Mouse (Mus musculus) hindbrain, embryonic 14.5 days (tissue): ENCODE data around the gene Fmo4. TPM values are rescaled to one million over a fixed set of nuclear protein-coding genes. Genes with fewer than 3 reads are reported as not detected.

Experiments
- ATAC-seq: fragments of 200-750 bp; cut with Nextera tagmentation; 2 replicates; pipeline ENCODE4 v1.8.0; 2017; ENCODE audit warnings: moderate number of reproducible peaks, mild to moderate bottlenecking, moderate TSS enrichment, moderate library complexity; ENCODE audit not compliant: low FRiP score
- DNase-seq: peaks from one replicate; pipeline ENCODE4 v3.0.0-alpha.2; 2015; ENCODE audit warnings: low spot score
- H3K27ac ChIP-seq: fragments of 300-500 bp; sonication (generic); 2 replicates; pipeline ENCODE4 v1.5.1; 2014; ENCODE audit warnings: mild to moderate bottlenecking, moderate library complexity
- H3K27me3 ChIP-seq: fragments of 300-500 bp; sonication (generic); 2 replicates; pipeline ENCODE4 v1.6.1; 2014; ENCODE audit warnings: mild to moderate bottlenecking, low read length, mixed read lengths; ENCODE audit not compliant: control insufficient read depth, insufficient read depth
- H3K36me3 ChIP-seq: fragments of 300-500 bp; sonication (generic); replicated peaks from 2 replicates; pipeline ENCODE4 v1.6.1; 2014; ENCODE audit not compliant: control insufficient read depth, insufficient read depth
- H3K4me1 ChIP-seq: fragments of 300-500 bp; sonication (generic); replicated peaks from 2 replicates; pipeline ENCODE4 v1.6.1; 2014; ENCODE audit warnings: antibody characterized with exemption, low read length, mixed read lengths; ENCODE audit not compliant: control insufficient read depth, insufficient read depth
- H3K4me2 ChIP-seq: fragments of 300-500 bp; sonication (generic); replicated peaks from 2 replicates; pipeline ENCODE4 v1.6.1; 2014; ENCODE audit warnings: mild to moderate bottlenecking, moderate library complexity
- H3K4me3 ChIP-seq: fragments of 300-500 bp; sonication (generic); replicated peaks from 2 replicates; pipeline ENCODE4 v1.5.1; 2014; ENCODE audit warnings: mild to moderate bottlenecking, low read length
- H3K9ac ChIP-seq: fragments of 300-500 bp; sonication (generic); 2 replicates; pipeline ENCODE4 v1.6.1; 2014
- H3K9me3 ChIP-seq: fragments of 300-500 bp; sonication (generic); 2 replicates; pipeline ENCODE4 v1.6.1; 2016; ENCODE audit warnings: low read length; ENCODE audit not compliant: control insufficient read depth
- WGBS: fragments of 180-500 bp; shearing (Covaris S2); extraction: QIAGEN DNeasy Blood & Tissue Kit; methylation state at CpG from one replicate; pipeline ENCODE4 v1.1.7; 2014; 5-methylcytosine and 5-hydroxymethylcytosine counted together
- polyA plus RNA-seq: library from polyadenylated mRNA; unstranded; fragments of >200 nt; fragmentation: Nextera tagmentation; extraction: Ambion mirVana; gene quantifications from 2 replicates; pipeline ENCODE4 v1.2.1, GENCODE M21; 2014

Fmo4 gene
- polyA plus RNA-seq, 1 experiment from 2014 or later = 0.88 TPM

DNA sequence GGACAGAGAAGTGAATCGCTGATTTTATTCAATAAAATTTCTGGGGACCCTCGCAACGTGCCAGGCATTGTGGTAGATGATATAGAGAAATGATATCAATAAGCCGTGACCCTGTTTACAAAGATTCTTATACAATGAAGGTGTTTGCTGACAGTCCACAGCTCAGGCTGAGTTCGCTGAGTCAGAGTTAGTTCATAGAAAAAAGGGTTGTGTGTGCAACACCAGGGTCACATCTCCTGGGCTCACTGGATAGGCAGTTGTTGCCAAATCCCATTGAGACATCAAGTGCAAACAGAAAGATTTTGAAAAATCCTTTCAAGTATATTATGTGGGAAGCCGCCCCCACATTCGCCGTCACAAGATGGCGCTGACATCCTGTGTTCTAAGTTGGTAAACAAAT is 26.4 kb upstream of the Fmo4 start:
- H3K9ac ChIP-seq = no peak overlapping the region
- H3K4me3 ChIP-seq = no peak overlapping the region
- no peaks in the 10 kb centered on the region for H3K27me3 ChIP-seq
- DNase-seq (no peak), ATAC-seq (no peak)
- no peaks in the 10 kb centered on the region for H3K4me1 ChIP-seq
- no peaks in the 10 kb centered on the region for H3K36me3 ChIP-seq
- 92% methylated on average over 9 of the region's 9 CpGs for WGBS
- H3K9me3 ChIP-seq = no peaks in the 10 kb centered on the region; the same call in 1 of the 2 replicates
- H3K4me2 ChIP-seq = no peak overlapping the region
- H3K27ac ChIP-seq = no peak overlapping the region

GRCm38 (mm10) chr1:162838976-162839375 is 25.2 kb upstream of the Fmo4 start:
- H3K9ac ChIP-seq = no peak overlapping the region
- no peak for DNase-seq
- H3K9me3 ChIP-seq = no peaks in the 10 kb centered on the region; the same call in 1 of the 2 replicates
- no peak overlapping the region for H3K27ac ChIP-seq
- no peaks in the 10 kb centered on the region for H3K4me1 ChIP-seq
- no peak overlapping the region for H3K4me2 ChIP-seq
- no peaks in the 10 kb centered on the region for H3K36me3 ChIP-seq
- H3K27me3 ChIP-seq = no peaks in the 10 kb centered on the region
- no peak overlapping the region for H3K4me3 ChIP-seq
- ATAC-seq = no peak
- WGBS = 98% methylated on average over 6 of the region's 6 CpGs

DNA sequence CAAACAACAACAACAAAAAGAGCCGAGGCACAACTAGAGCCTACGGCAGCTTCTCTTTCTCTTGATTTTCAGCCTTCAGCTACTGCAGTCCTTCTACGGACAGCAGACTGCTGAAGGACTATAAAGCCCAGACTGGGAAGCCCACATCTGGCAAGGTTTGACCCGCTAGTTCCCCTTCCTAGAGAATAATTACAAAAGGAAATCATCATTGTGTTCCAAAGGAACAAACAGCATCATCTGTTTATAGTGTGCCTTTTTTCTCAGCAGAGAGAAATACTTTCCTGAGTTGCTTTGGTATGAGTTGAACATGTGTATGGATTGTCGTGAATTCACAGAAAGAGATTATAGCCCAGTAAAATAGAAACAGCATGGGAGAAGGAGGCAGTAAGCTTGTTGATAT is 20.6 kb upstream of the Fmo4 start:
- ATAC-seq (no peak), DNase-seq (no peak)
- Histone ChIP-seq H3K4me3 (no peak overlapping the region), H3K27me3 (no peaks in the 10 kb centered on the region), H3K4me1 (peaks cover 13% of the 10 kb centered on the region), H3K9ac (no peak overlapping the region), H3K27ac (no peak overlapping the region), H3K9me3 (no peaks in the 10 kb centered on the region), H3K36me3 (no peaks in the 10 kb centered on the region), H3K4me2 (no peak overlapping the region)
- 89% methylated on average over 5 of the region's 5 CpGs for WGBS

GRCm38 (mm10) chr1:162832574-162832953 is 18.8 kb upstream of the Fmo4 start:
- peak overlapping the region; percentile 60 for H3K27ac ChIP-seq
- H3K4me3 ChIP-seq = no peak overlapping the region
- 22% methylated on average over 5 of the region's 5 CpGs for WGBS

DNA sequence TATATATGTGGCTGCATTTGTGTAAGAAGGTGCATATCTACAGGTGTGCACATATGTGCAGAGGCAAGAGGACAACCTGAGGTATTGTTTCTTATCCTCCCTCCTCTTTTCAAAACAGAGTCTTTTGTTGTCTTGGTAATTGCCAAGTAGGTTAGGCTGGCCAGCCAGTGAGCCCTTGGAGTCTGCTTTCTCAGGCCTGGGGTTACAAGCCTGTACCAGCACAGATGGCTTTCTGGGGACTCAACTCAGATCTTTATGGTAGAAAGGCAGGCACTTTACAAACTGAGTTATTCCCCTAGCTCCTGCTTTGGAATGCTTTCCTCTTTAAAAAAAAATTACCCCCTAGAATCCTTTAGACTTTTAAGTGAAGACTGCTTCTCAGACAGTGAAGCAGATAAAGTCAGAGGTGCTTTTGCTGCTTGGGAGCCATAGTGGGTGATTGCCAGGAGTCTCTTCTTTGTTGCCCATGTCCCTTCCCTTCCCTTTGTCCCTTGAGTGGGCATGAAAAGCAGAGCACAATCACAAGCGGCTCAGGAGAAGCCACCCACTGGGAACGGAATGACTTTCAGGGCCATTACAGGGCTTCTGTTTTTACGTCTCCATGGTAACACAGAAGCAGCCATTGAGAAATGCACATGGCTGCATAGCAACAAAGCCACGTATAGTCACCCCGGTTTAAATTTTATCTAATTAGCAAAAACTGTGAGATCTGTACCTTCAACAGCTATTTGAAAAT is 18.2 kb upstream of the Fmo4 start:
- H3K9me3 ChIP-seq = no peaks in the 10 kb centered on the region
- DNase-seq (peak; percentile 77), ATAC-seq (peak; percentile 95)
- H3K27ac ChIP-seq = peak overlapping the region; percentile 60
- 0% methylated on average over 5 of the region's 5 CpGs for WGBS
- H3K4me3 ChIP-seq = no peak overlapping the region
- H3K4me2 ChIP-seq = peak overlapping the region; percentile 48
- no peaks in the 10 kb centered on the region for H3K36me3 ChIP-seq
- H3K9ac ChIP-seq = no peak overlapping the region; the same call in 1 of the 2 replicates
- peaks cover 13% of the 10 kb centered on the region for H3K4me1 ChIP-seq
- no peaks in the 10 kb centered on the region for H3K27me3 ChIP-seq

More at GRCm38 (mm10) chr1:162832574-162832953, 18.8 kb upstream of the Fmo4 start:
- Histone ChIP-seq H3K9me3 (no peaks in the 10 kb centered on the region), H3K9ac (no peak overlapping the region; the same call in 1 of the 2 replicates), H3K4me2 (peak overlapping the region; percentile 48), H3K36me3 (no peaks in the 10 kb centered on the region), H3K4me1 (peaks cover 13% of the 10 kb centered on the region), H3K27me3 (no peaks in the 10 kb centered on the region)
- DNase-seq (no peak), ATAC-seq (peak; percentile 64)

GRCm38 (mm10) chr1:162819280-162819679 is 5.5 kb upstream of the Fmo4 start:
- Histone ChIP-seq H3K27ac (no peak overlapping the region), H3K9me3 (no peaks in the 10 kb centered on the region), H3K4me3 (no peak overlapping the region), H3K4me1 (no peaks in the 10 kb centered on the region), H3K4me2 (no peak overlapping the region), H3K27me3 (no peaks in the 10 kb centered on the region), H3K36me3 (no peaks in the 10 kb centered on the region), H3K9ac (no peak overlapping the region)
- 94% methylated on average over 5 of the region's 5 CpGs for WGBS
- no peak for ATAC-seq
- no peak for DNase-seq

DNA sequence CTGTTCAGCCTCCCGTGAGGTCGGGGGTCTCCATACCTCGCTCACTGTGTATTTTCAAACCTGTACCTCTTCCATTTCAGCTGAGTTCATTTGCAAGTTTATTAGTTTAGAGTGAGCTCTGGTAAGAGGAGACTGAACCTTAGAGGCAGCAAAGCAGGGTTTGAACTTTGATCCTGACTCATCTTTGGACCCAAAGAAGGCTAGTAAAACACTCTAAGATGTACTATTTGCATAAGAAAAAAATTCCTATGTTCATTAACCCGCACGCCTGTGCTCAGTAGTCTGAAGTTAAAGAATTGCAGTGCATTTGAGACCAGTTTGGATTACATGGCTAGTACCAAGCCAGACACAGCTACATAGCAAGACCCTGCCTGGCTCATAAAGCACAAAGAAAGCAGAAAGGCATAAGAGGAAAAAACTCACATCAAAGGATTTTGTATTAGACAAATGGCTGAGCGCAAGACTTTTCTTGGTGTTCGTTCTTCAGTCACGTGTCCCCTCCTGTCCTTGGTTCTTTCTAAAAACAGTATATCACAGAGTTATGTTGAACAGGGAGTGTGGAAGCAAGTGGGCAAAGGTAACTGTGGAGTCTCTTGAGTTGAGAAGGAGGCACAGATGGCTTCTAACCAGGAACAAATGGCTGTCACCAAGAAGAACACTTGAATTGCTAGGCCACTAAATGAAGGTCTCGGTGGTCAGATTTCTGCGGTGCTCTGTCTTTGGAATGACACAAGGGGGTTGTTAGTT is 1.8 kb upstream of the Fmo4 start:
- Histone ChIP-seq H3K4me2 (no peak overlapping the region), H3K4me1 (no peaks in the 10 kb centered on the region), H3K9ac (no peak overlapping the region), H3K4me3 (no peak overlapping the region), H3K36me3 (no peaks in the 10 kb centered on the region), H3K27ac (no peak overlapping the region), H3K9me3 (no peaks in the 10 kb centered on the region), H3K27me3 (no peaks in the 10 kb centered on the region)
- no peak for ATAC-seq
- DNase-seq = no peak
- whole genome bisulfite sequencing = 82% methylated on average over 10 of the region's 10 CpGs

GRCm38 (mm10) chr1:162814932-162815331 is 1.2 kb upstream of the Fmo4 start:
- no peak overlapping the region for H3K4me3 ChIP-seq
- no peaks in the 10 kb centered on the region for H3K4me1 ChIP-seq
- no peaks in the 10 kb centered on the region for H3K36me3 ChIP-seq
- no peaks in the 10 kb centered on the region for H3K9me3 ChIP-seq
- no peak overlapping the region for H3K4me2 ChIP-seq
- whole genome bisulfite sequencing = 70% methylated on average over 4 of the region's 4 CpGs
- H3K27ac ChIP-seq = no peak overlapping the region
- DNase-seq (no peak), ATAC-seq (no peak)
- no peak overlapping the region for H3K9ac ChIP-seq
- no peaks in the 10 kb centered on the region for H3K27me3 ChIP-seq

DNA sequence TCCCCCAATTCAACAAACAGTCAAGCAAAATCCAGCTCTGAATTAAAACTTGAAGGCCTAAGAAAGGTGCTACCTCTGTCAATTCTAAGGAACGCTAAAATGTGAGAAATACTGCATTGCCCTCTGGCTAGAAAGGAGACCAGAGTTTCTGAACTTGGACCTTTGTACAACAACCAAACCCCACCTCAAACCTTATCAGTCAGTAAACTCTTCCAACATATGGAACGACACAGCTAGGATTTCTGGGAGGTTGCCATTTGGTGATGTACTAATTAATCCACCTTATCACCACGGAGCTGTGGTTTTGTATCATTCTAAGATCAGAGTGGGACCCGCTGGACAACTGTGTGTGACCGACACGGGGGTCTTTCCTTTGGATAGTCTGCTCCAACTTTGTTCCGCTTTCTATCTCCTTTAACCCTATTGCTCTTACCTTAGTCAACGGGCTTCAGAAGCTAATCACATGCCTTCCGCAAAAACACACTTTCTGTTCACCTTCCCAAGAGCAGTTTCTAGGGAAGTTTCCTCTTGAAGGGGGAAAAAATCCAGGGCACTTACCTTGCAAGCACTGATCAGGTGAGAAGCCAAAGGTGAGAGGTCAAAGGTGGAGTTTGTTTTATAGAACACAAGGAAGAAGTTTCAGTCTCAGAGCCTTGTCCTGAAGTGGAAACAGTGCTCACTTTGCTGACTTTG is 483 bp downstream of the Fmo4 start:
- Histone ChIP-seq H3K27me3 (no peaks in the 10 kb centered on the region), H3K36me3 (no peaks in the 10 kb centered on the region), H3K9me3 (no peaks in the 10 kb centered on the region), H3K9ac (no peak overlapping the region), H3K27ac (no peak overlapping the region), H3K4me3 (no peak overlapping the region), H3K4me1 (no peaks in the 10 kb centered on the region), H3K4me2 (no peak overlapping the region)
- DNase-seq = no peak
- ATAC-seq = no peak
- 89% methylated on average over 9 of the region's 9 CpGs for WGBS
